Mouse (Mus musculus): ENCODE measurements around the gene Zfp30. TPM values are rescaled to one million over a fixed set of nuclear protein-coding genes. Genes with fewer than 3 reads are reported as not detected.
A peak's percentile ranks its signal among the peaks of the same experiment; 100 is the strongest.

The Zfp30 gene
- polyA plus RNA-seq, 1 experiment from 2014 or later = 8.9 TPM

DNA sequence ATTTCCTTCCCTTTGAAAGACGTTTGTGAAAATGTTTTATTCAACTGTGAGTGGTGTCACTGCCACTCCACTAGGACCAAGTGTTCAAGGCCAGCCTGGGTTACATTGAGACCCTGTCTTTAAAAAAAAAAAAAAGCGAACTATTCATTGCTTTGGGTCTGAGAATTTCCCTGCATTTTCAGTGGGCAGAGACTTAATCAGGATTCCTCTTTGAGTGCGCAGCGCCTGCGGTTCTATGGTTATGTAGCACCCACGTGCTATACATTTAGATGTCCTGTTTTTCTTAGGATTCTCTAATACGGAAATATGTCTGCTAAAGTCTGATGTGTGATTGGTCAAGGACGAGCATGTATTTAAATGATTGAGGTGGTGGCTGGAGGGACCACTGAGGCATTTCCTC lies 1.2 kb downstream of the Zfp30 start:
- peak overlapping the region; percentile 69 for H3K4me2 ChIP-seq (replicated peaks)
- no peaks in the 10 kb centered on the region for H3K9me3 ChIP-seq (replicated peaks)
- H3K27ac ChIP-seq (replicated peaks) = no peak overlapping the region
- peaks cover 32% of the 10 kb centered on the region for H3K36me3 ChIP-seq
- H3K27me3 ChIP-seq = no peaks in the 10 kb centered on the region
- peaks cover 17% of the 10 kb centered on the region for H3K4me1 ChIP-seq
- ATAC-seq (ENCODE audit: insufficient number of reproducible peaks, low FRiP score, low TSS enrichment, low read depth) = no peak
- WGBS = 39% methylated on average over 8 of the region's 8 CpGs
- no peak overlapping the region for H3K9ac ChIP-seq
- peak overlapping the region; percentile 88 for H3K4me3 ChIP-seq (replicated peaks)

DNA sequence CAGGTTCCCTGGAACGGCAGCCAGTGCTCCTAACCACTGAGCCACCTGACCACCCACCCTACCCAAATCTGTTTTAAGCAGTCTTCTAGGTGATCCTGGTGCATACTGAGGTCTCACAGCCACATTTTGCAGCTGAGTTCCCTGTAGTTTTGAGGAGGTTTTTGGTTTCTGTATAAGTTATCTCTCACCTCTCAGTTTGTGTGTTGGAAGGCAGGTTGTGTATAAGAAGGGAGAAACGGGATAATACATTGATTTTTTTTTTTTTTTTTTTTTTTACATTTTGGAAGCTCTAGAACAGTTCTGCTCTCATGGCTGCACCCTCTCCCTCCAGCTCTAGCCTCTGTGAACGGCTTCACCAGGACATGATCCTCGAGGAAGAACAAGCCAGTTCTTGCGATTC lies 2.1 kb downstream of the Zfp30 start:
- H3K27ac ChIP-seq (replicated peaks) = no peak overlapping the region
- peak overlapping the region; percentile 88 for H3K4me3 ChIP-seq (replicated peaks)
- no peaks in the 10 kb centered on the region for H3K27me3 ChIP-seq
- H3K9ac ChIP-seq = 0 out of 2 replicates have a peak overlapping the region, but pooled peaks have one; percentile 6
- no peaks in the 10 kb centered on the region for H3K9me3 ChIP-seq (replicated peaks)
- ATAC-seq (ENCODE audit: insufficient number of reproducible peaks, low FRiP score, low TSS enrichment, low read depth) = no peak
- H3K4me2 ChIP-seq (replicated peaks) = peak overlapping the region; percentile 69
- peaks cover 17% of the 10 kb centered on the region for H3K4me1 ChIP-seq
- WGBS = 70% methylated on average over 5 of the region's 5 CpGs
- H3K36me3 ChIP-seq = peaks cover 41% of the 10 kb centered on the region

- Histone ChIP-seq H3K36me3 (peaks cover 63% of the 10 kb centered on the region), H3K4me2 (replicated peaks) (no peak overlapping the region)
- WGBS = 41% methylated on average over 27 of the region's 27 CpGs
Observed at GRCm38 (mm10) chr7:29792906-29793305, 9.1 kb downstream of the Zfp30 start.

GRCm38 (mm10) chr7:29807046-29807445 lies 23.2 kb downstream of the Zfp30 start:
- Histone ChIP-seq H3K9me3 (replicated peaks) (peaks cover 3% of the 10 kb centered on the region; the same call in 1 of the 2 replicates), H3K36me3 (no peaks in the 10 kb centered on the region), H3K9ac (no peak overlapping the region), H3K27ac (replicated peaks) (no peak overlapping the region), H3K4me2 (replicated peaks) (no peak overlapping the region), H3K27me3 (no peaks in the 10 kb centered on the region), H3K4me3 (replicated peaks) (no peak overlapping the region), H3K4me1 (no peaks in the 10 kb centered on the region)
- no peak for ATAC-seq (ENCODE audit: insufficient number of reproducible peaks, low FRiP score, low TSS enrichment, low read depth)
- 84% methylated on average over 5 of the region's 5 CpGs for WGBS

More at GRCm38 (mm10) chr7:29792906-29793305, 9.1 kb downstream of the Zfp30 start:
- ATAC-seq (ENCODE audit: insufficient number of reproducible peaks, low FRiP score, low TSS enrichment, low read depth) = no peak
- Histone ChIP-seq H3K27ac (replicated peaks) (no peak overlapping the region), H3K9me3 (replicated peaks) (0 out of 2 replicates have a peak, but pooled peaks cover 13% of the 10 kb centered on the region), H3K9ac (no peak overlapping the region), H3K4me1 (no peaks in the 10 kb centered on the region), H3K27me3 (no peaks in the 10 kb centered on the region), H3K4me3 (replicated peaks) (no peak overlapping the region)

GRCm38 (mm10) chr7:29812244-29812643 lies 28.4 kb downstream of the Zfp30 start:
- 95% methylated on average over 1 of the region's 1 CpGs for WGBS
- no peak overlapping the region for H3K4me3 ChIP-seq (replicated peaks)
- H3K4me1 ChIP-seq = peaks cover 17% of the 10 kb centered on the region
- H3K9ac ChIP-seq = no peak overlapping the region
- H3K9me3 ChIP-seq (replicated peaks) = peaks cover 3% of the 10 kb centered on the region; the same call in 1 of the 2 replicates
- no peaks in the 10 kb centered on the region for H3K36me3 ChIP-seq
- H3K4me2 ChIP-seq (replicated peaks) = no peak overlapping the region
- H3K27ac ChIP-seq (replicated peaks) = no peak overlapping the region
- no peaks in the 10 kb centered on the region for H3K27me3 ChIP-seq
- ATAC-seq (ENCODE audit: insufficient number of reproducible peaks, low FRiP score, low TSS enrichment, low read depth) = no peak

DNA sequence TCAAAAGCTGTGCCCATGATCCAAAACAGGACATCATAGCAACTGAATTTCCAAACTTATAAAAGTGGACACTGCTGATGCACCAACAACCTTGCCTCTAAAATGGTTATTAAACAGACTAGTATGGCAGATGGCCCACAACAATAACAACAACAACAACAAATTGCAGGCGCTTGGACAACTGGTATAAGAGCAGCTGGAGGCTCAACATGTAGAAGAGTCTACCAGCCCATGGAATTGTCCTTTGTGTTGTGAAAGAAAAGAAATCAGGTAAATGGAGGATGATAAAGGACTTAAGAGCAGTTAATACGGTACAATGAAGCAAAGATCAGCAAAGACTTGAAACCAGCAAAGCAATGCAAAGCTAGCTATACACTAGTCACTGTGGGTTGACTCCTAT lies 30.6 kb downstream of the Zfp30 start:
- no peaks in the 10 kb centered on the region for H3K27me3 ChIP-seq
- H3K4me2 ChIP-seq (replicated peaks) = peak overlapping the region; percentile 81; the same call in 1 of the 2 replicates
- H3K9me3 ChIP-seq (replicated peaks) = no peaks in the 10 kb centered on the region
- no peaks in the 10 kb centered on the region for H3K36me3 ChIP-seq
- H3K9ac ChIP-seq = no peak overlapping the region
- 94% methylated on average over 2 of the region's 2 CpGs for WGBS
- H3K4me1 ChIP-seq = peaks cover 25% of the 10 kb centered on the region
- ATAC-seq (ENCODE audit: insufficient number of reproducible peaks, low FRiP score, low TSS enrichment, low read depth) = no peak
- H3K27ac ChIP-seq (replicated peaks) = no peak overlapping the region
- H3K4me3 ChIP-seq (replicated peaks) = peak overlapping the region; percentile 68; the same call in 1 of the 2 replicates

- no peaks in the 10 kb centered on the region for H3K27me3 ChIP-seq
- peak overlapping the region; percentile 68 for H3K4me3 ChIP-seq (replicated peaks)
- peak overlapping the region; percentile 76 for H3K27ac ChIP-seq (replicated peaks)
- peak overlapping the region; percentile 49 for H3K9ac ChIP-seq
- peak; percentile 11; the same call in 1 of the 2 replicates for ATAC-seq (ENCODE audit: insufficient number of reproducible peaks, low FRiP score, low TSS enrichment, low read depth)
- 2% methylated on average over 12 of the region's 12 CpGs for WGBS
- no peaks in the 10 kb centered on the region for H3K36me3 ChIP-seq
- peak overlapping the region; percentile 81 for H3K4me2 ChIP-seq (replicated peaks)
- H3K9me3 ChIP-seq (replicated peaks) = no peaks in the 10 kb centered on the region
- H3K4me1 ChIP-seq = peaks cover 27% of the 10 kb centered on the region
Observed at GRCm38 (mm10) chr7:29815061-29815784, 31.4 kb downstream of the Zfp30 start.

DNA sequence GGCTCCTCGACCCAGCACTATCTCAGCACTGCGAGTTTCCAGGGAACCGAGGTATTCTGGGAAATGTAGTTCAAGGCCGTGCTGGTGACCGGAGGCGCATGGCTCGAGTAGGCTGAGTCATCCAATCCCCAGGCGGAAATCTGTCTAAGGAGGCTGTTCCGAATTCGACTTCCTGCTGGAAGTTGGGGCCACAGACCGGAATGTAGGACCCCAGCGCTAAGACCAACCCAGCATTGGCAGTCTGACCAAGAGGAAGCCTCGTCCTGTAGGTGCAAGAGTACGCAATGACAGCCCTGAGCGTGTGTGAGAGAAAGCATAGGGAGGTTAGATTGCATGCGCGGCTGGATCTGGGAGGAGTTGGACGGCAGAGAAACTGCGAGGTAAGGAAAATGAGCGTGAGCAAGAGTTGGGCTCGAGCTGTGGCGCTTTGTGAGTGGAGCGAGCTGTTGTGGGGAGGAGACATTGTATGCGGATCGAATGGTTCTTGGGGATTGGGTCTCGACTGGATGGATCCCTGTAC lies 32.2 kb downstream of the Zfp30 start, which contains the start of gene Zfp790:
Zfp790 (plus strand) TSS at position 205 of the 520 bp plus-strand sequence.
- Histone ChIP-seq H3K9me3 (replicated peaks) (no peaks in the 10 kb centered on the region), H3K4me1 (peaks cover 27% of the 10 kb centered on the region), H3K4me2 (replicated peaks) (peak within 1 kb of the TSS; percentile 81), H3K27ac (replicated peaks) (peak within 1 kb of the TSS; percentile 94), H3K9ac (peak within 1 kb of the TSS; percentile 49), H3K4me3 (replicated peaks) (peak within 1 kb of the TSS; percentile 68), H3K36me3 (peaks cover 6% of the 10 kb centered on the region; the same call in 1 of the 2 replicates), H3K27me3 (no peaks in the 10 kb centered on the region)
- peak; percentile 95 for ATAC-seq (ENCODE audit: insufficient number of reproducible peaks, low FRiP score, low TSS enrichment, low read depth)
- under 1% methylated on average over 26 of the region's 26 CpGs for WGBS

GRCm38 (mm10) chr7:29818619-29819254 lies 34.9 kb downstream of the Zfp30 start:
- 0 out of 2 replicates have a peak, but pooled peaks have one; percentile 58 for ATAC-seq (ENCODE audit: insufficient number of reproducible peaks, low FRiP score, low TSS enrichment, low read depth)
- peak overlapping the region; percentile 64 for H3K4me2 ChIP-seq (replicated peaks)
- H3K4me1 ChIP-seq = peaks cover 27% of the 10 kb centered on the region
- 3% methylated on average over 12 of the region's 12 CpGs for WGBS
- 0 out of 2 replicates have a peak overlapping the region, but pooled peaks have one; percentile 17 for H3K27ac ChIP-seq (replicated peaks)
- peak overlapping the region; percentile 69 for H3K4me3 ChIP-seq (replicated peaks)
- H3K36me3 ChIP-seq = peaks cover 30% of the 10 kb centered on the region
- peak overlapping the region; percentile 70 for H3K9ac ChIP-seq
- no peaks in the 10 kb centered on the region for H3K9me3 ChIP-seq (replicated peaks)
- no peaks in the 10 kb centered on the region for H3K27me3 ChIP-seq

DNA sequence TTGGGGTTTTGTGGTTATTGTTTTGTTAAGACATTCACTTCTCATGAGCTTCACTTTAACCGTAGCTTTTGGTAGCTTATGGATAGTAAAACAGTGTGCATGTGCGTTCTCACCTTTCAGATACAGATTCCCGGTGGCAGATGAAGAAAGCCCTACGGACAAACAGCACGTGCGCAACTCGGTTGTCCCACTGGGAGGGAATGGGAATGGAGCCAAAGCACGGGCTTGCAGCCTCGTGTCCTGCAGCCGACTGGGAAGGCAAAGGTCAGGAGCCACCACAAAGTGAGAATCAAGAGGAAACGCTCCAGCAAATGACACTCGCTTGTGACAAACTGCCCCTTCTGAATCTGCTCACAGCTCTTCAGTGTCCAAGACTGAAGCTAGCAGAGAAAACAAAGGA lies 44.2 kb downstream of the Zfp30 start:
- H3K4me3 ChIP-seq (replicated peaks) = no peak overlapping the region
- no peaks in the 10 kb centered on the region for H3K27me3 ChIP-seq
- H3K36me3 ChIP-seq = peaks cover 81% of the 10 kb centered on the region
- no peak overlapping the region for H3K27ac ChIP-seq (replicated peaks)
- no peak for ATAC-seq (ENCODE audit: insufficient number of reproducible peaks, low FRiP score, low TSS enrichment, low read depth)
- no peaks in the 10 kb centered on the region for H3K4me1 ChIP-seq
- 93% methylated on average over 12 of the region's 12 CpGs for WGBS
- H3K9ac ChIP-seq = no peak overlapping the region
- no peaks in the 10 kb centered on the region for H3K9me3 ChIP-seq (replicated peaks)
- H3K4me2 ChIP-seq (replicated peaks) = no peak overlapping the region

DNA sequence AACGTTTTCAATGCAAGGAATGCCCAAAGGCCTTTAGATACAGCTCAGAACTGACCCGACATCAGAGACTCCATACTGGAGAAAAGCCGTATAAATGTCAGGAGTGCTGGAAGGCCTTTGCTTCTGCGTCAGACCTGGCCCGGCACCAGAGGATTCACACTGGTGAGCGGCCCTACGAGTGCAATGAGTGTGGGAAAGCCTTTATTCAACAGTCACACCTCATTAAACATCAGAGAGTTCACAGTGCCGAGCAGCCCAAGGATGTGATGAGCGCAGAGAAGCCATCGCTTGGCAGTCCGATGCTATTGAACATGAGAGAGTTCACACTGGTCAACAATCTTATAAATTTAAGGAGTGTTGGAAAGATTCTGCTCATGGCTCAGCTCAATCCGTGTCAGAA lies 46.0 kb downstream of the Zfp30 start:
- Histone ChIP-seq H3K27ac (replicated peaks) (no peak overlapping the region), H3K9ac (no peak overlapping the region), H3K4me2 (replicated peaks) (no peak overlapping the region), H3K4me1 (no peaks in the 10 kb centered on the region), H3K9me3 (replicated peaks) (no peaks in the 10 kb centered on the region), H3K27me3 (no peaks in the 10 kb centered on the region), H3K4me3 (replicated peaks) (no peak overlapping the region), H3K36me3 (peaks cover 76% of the 10 kb centered on the region)
- ATAC-seq (ENCODE audit: insufficient number of reproducible peaks, low FRiP score, low TSS enrichment, low read depth) = no peak
- 92% methylated on average over 12 of the region's 12 CpGs for WGBS

Data from embryonic facial prominence, embryonic 15.5 days (tissue).